Mouse (Mus musculus) splenic B cell, adult 2 months (primary cell): ENCODE results near the gene Vmn2r68.

Experiments used
- DNase-seq: peaks from one replicate; pipeline ENCODE4 v3.0.0-alpha.2; 2011; ENCODE audit warnings: low read depth, low spot score
- H3K27me3 ChIP-seq: 2 replicates; pipeline ENCODE4 v1.6.1; 2012; ENCODE audit warnings: mild to moderate bottlenecking, low read length, moderate library complexity, mixed read lengths; ENCODE audit not compliant: control insufficient read depth, poor library complexity, insufficient read depth, severe bottlenecking
- H3K36me3 ChIP-seq: 2 replicates; pipeline ENCODE4 v1.6.1; 2012; ENCODE audit warnings: mild to moderate bottlenecking, low read length, moderate library complexity, mixed read lengths; ENCODE audit not compliant: control insufficient read depth, poor library complexity, insufficient read depth, severe bottlenecking

Gene Vmn2r68

GRCm38 (mm10) chr7:85237683-85238082 lies at the start of gene Vmn2r68:
TSS of gene Vmn2r68 (minus strand) at chr7:85237783.
- Histone ChIP-seq H3K36me3 (no peaks in the 10 kb centered on the region), H3K27me3 (no peaks in the 10 kb centered on the region)
- no peak for DNase-seq
